Mouse (Mus musculus) thymus, postnatal 4 days (tissue): Measurements from ENCODE around the gene Mapk9.

Experiments used
- DNase-seq: peaks from one replicate; pipeline ENCODE4 v3.0.0; 2021

The Mapk9 gene

GRCm38 (mm10) chr11:49900043-49900442 is 53.5 kb downstream of the Mapk9 start:
- no peak for DNase-seq

GRCm38 (mm10) chr11:49900962-49901658 is 54.6 kb downstream of the Mapk9 start:
- no peak for DNase-seq

- DNase-seq, result peak; percentile 83
Measured at GRCm38 (mm10) chr11:49901659-49902458, 55.3 kb downstream of the Mapk9 start, which contains the start of gene Rasgef1c. TSS of gene Rasgef1c (plus strand) at chr11:49901835.

GRCm38 (mm10) chr11:49903333-49903732 is 56.8 kb downstream of the Mapk9 start:
- DNase-seq, result peak; percentile 83

- DNase-seq, result no peak
Measured at GRCm38 (mm10) chr11:49918521-49919180, 72.1 kb downstream of the Mapk9 start.

- no peak for DNase-seq
Measured at GRCm38 (mm10) chr11:49919304-49919703, 72.8 kb downstream of the Mapk9 start.

GRCm38 (mm10) chr11:49923539-49923938 is 77.0 kb downstream of the Mapk9 start:
- no peak for DNase-seq

GRCm38 (mm10) chr11:49926183-49926582 is 79.6 kb downstream of the Mapk9 start:
- DNase-seq, result peak; percentile 29

- peak; percentile 16 for DNase-seq
Measured at GRCm38 (mm10) chr11:49927169-49927568, 80.6 kb downstream of the Mapk9 start.

GRCm38 (mm10) chr11:49927670-49928069 is 81.1 kb downstream of the Mapk9 start:
- DNase-seq, result no peak

- DNase-seq, result no peak
Measured at GRCm38 (mm10) chr11:49931037-49931625, 84.6 kb downstream of the Mapk9 start.

GRCm38 (mm10) chr11:49931853-49932252 is 85.3 kb downstream of the Mapk9 start:
- DNase-seq, result no peak

- DNase-seq, result no peak
Measured at GRCm38 (mm10) chr11:49933811-49934210, 87.3 kb downstream of the Mapk9 start.

GRCm38 (mm10) chr11:49934322-49934721 is 87.8 kb downstream of the Mapk9 start:
- DNase-seq, result no peak
